Mouse (Mus musculus): ENCODE results near the gene B230118H07Rik.

GRCm38 (mm10) chr2:101660536-101660935 is 11.2 kb upstream of the B230118H07Rik start:
- no peak for TF ChIP-seq CTCF (conservative IDR thresholded peaks at IDR 0.05; ENCODE audit: insufficient read depth, insufficient read length, low read depth, low read length)
- TF ChIP-seq POLR2A (IDR thresholded peaks at IDR 0.05; ENCODE audit: low read depth, low read length): no peak
